Mouse (Mus musculus): Measurements from ENCODE around the gene Zfp648.

Gene Zfp648

GRCm38 (mm10) chr1:154220566-154220965, 19.6 kb downstream of the Zfp648 start:
- DNase-seq (ENCODE audit: low spot score): no peak

- no peak for DNase-seq (ENCODE audit: low spot score)
Measured at GRCm38 (mm10) chr1:154223807-154224207, 22.8 kb downstream of the Zfp648 start.

- no peak for DNase-seq (ENCODE audit: low spot score)
Measured at GRCm38 (mm10) chr1:154232594-154232993, 31.6 kb downstream of the Zfp648 start.

- DNase-seq (ENCODE audit: low spot score): no peak
Measured at GRCm38 (mm10) chr1:154233033-154233432, 32.0 kb downstream of the Zfp648 start.

- no peak for DNase-seq (ENCODE audit: low spot score)
Measured at GRCm38 (mm10) chr1:154234814-154235213, 33.8 kb downstream of the Zfp648 start.

GRCm38 (mm10) chr1:154238876-154239275, 37.9 kb downstream of the Zfp648 start:
- DNase-seq (ENCODE audit: low spot score): peak; percentile 4

GRCm38 (mm10) chr1:154251186-154251585, 50.2 kb downstream of the Zfp648 start:
- DNase-seq (ENCODE audit: low spot score): peak; percentile 10

- no peak for DNase-seq (ENCODE audit: low spot score)
Measured at GRCm38 (mm10) chr1:154252739-154253138, 51.8 kb downstream of the Zfp648 start.
